Mouse (Mus musculus): ENCODE measurements at regions not wholly inside any gene's neighbourhood (a gene's known extent, or its start where the extent isn't known, plus 50 kb on each side); places are given as distances from the start of the nearest gene placed in this dataset.

DNA sequence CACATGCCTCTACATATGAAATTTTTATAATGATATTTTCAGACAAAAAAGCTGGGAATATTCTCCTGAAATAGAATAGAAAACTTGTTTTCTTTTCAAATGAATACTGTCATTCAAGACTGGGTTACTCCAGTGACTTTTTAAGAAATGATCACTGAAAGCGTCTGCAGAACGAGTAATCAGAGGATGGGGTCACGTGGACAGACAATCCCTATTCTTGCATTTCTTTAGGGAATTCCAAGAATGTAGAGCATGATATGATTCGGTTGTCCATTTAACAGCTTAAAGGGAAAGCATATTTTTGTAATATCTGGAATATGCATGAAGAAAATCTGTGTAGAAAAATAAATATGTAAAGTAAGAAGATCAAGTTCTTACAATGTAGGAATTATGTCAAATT is 65.6 kb downstream of the 4933402N22Rik start:
- DNase-seq (ENCODE audit: low spot score in 2 of 2) = no peak

GRCm38 (mm10) chr5:11989140-11989539 is 71.3 kb downstream of the 4933402N22Rik start:
- DNase-seq (ENCODE audit: low spot score in 2 of 2) = no peak

- DNase-seq (ENCODE audit: low spot score in 2 of 2) = no peak
These were observed 82.9 kb downstream of the 4933402N22Rik start for GRCm38 (mm10) chr5:12000777-12001176.

DNA sequence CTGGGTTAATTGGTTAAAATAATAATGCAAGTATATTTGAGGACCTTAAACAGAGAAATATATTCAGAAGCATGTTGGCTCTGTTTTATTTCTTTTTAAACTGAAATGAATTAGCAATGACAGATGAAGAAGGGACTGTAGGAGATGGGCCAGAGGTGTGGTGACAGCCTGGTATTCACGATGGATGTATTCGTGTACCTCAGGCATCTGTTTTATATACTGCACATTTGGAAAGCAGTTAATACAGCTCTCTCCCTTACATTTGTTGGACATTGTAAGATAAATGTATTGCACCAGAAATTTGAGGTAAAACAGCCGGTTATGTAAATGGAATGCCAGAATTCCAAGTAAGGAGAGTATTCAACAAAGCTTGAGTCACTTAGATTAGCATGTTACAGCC is 88.6 kb downstream of the 4933402N22Rik start:
- no peak for DNase-seq (ENCODE audit: low spot score in 2 of 2)

DNA sequence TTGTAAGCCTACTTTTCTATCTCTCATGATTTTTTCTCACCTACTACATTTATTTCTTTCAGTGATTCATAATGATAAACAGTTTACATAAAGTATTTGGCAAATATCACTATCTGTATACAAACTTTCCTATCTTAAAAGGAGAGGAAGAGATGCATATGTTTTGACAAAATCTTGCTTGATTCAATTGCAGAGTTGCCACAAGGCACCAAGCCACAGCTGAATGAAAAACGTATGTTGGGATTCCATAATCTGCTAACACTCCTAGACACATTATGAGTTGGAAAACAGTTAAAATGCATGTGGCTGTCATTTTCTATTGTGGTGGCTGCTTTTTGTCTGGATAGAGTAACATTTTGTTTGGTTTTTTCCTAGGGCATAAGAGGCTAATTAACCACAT is 98.5 kb downstream of the 4933402N22Rik start:
- DNase-seq (ENCODE audit: low spot score in 2 of 2) = no peak

DNA sequence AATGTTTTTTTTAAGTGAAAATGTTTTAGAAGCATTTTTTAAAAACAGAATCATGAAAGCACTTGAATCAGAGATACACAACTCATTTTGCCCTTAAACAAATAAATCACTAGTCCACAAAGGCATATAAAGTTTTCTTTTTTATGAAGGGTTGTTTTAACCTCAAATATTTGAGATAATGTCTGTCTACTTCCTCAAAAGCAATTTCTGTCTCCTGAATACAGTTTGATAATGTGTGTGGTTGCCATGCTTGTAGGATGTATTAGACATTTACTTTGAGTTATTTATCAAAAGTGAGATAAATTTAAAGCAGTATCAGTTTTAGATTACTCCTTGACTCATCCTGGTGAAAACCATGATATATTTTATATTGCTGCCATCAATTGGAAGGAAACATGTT is 102.6 kb downstream of the 4933402N22Rik start:
- no peak for DNase-seq (ENCODE audit: low spot score in 2 of 2)

DNA sequence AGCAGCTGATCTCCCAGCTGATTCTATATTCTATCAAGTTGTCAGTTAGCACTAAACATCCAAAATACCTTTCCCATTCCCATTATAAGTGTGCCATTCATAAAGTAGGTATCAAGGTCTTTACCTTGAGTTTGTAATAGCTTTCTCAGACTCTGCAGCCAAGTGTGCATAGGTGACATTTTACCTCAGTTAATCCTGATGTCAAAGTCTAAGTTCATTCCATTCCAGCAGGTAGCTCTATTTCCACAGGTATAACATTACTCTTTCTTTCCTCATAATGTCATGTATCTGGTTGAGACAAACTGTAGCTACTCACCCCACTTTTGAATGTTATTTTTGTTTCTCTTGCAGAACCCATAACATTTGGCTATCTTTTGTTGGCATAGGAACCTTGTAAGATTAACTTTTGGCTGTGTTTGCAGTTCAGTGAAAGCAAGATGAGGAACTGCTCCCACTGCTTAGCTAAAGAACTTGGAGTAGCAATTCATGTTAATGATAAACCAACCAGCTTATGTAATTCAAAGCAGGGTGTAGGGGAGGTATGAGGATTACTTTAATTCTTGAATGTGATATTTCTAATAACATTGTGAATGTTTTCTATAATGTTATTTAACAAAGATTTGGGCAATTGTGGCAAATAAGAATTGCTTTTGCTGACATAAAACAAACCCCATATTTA is 107.0 kb downstream of the 4933402N22Rik start:
- DNase-seq (ENCODE audit: low spot score in 2 of 2) = no peak

- peak; percentile 49 to 66 for DNase-seq (ENCODE audit: low spot score in 2 of 2)
These were observed 112.2 kb downstream of the 4933402N22Rik start for GRCm38 (mm10) chr5:12030002-12030401.

DNA sequence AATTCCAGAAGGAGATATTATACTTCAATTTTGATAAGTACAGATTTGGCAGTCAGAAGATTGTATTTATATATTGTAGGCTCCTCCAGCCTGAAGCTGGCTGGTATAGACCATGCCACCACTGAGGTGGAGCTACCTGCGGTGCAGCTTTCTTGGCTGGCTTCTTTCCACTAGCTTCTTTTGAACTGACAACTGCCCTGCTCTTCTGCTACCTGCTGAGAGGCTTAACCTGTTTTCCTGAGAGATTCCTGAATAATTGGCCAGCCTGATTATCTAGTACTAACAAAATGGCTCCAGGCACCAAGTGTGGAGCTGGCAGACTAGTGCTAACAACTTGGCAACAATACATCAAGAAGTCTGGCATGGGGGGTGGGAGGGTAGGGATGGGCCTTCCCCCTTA is 132.0 kb downstream of the 4933402N22Rik start:
- no peak for DNase-seq (ENCODE audit: low spot score in 2 of 2)

DNA sequence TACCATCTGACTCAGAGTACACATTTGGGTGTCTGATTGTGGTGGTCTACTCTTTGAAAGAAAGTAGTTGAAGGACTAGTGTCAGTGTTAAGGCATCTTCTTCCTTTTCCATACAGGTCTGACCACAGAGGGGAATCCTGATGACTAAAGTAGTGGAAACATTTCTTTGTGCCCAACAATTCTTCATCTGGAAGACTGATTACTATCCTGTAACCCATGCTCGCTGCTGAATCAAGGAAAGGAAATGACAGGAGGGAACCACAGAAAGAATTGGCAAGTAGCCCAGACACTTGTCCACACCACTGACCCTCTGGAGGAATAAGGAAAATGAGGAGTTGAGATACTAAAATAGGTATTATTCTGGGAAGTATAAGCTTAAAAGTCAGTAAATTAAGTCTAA is 162.3 kb downstream of the 4933402N22Rik start:
- no peak for DNase-seq (ENCODE audit: low spot score in 2 of 2)

DNA sequence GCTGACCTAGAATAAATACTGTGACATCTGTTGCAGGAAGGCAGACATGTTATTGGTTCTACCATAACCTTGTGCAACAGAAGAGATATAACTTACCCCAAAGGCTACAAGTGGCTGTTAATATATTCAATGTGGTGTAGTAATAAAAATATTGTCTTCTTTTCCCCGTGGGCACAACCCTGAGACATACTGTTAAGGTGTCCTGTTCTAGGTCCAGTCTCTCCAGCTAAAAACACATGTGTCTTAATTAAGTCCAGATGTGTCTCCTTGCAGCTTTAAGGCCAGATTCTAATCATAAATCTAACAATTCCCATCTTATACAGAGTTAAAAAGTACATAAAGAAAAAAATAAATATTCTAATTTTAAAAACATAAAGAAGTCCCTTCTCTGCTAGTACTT is 175.8 kb downstream of the 4933402N22Rik start:
- DNase-seq (ENCODE audit: low spot score in 2 of 2) = no peak

DNA sequence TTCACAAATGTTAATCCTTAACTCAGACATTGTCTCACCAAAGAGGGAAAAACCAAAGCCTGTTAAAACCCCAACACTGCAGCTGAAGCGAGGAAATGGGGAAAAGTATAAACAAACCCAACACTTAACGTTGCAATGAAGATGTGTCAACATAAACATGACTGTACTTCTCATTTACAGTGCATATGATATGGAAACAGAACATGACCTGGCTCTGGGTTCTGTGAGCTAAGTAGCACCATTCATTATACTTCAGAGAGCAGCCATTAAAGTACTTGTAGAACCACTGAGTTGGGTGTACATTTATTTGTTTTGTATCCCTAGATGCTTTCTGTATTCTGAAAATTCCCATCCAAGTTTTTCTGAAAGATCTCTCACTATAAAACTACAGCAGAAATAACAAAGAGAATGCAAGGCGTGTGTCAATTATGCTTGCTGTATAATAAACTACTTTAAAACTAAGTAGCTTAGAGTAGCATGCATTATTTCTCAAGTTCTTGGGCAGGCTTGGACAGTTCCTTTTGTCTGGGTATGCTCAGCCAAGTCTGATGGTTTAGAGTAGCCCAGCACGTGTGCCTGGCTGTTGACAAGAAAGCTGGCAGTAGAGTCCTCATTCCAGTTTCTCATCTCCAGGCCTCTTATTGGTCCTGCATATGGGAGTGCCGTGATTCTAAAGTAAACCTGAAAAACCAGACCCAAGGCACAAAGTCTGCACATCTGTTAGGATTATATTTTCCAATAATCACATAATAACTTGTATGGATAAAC is 198.9 kb downstream of the 4933402N22Rik start:
- DNase-seq (ENCODE audit: low spot score in 2 of 2) = no peak

DNA sequence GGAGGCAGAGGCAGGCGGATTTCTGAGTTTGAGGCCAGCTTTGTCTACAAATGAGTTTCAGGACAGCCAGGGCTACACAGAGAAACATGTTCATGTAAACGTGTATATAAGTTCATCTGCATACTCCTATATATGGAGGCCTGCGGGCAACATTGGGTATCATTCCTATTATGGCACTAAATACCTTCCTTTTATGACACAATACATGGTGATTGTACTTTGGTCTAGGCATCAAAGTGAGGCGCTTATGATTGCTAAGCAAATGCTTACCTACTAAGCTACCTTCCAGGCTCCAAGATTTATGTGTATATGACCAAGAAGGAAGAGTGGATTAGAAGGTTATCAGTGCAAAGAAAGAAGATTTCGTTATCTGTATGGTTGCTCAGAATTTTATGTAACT is 207.1 kb downstream of the 4933402N22Rik start:
- DNase-seq (ENCODE audit: low spot score in 2 of 2) = no peak

- DNase-seq (ENCODE audit: low spot score in 2 of 2) = no peak
These were observed 209.8 kb downstream of the 4933402N22Rik start for GRCm38 (mm10) chr5:12127484-12128265.

DNA sequence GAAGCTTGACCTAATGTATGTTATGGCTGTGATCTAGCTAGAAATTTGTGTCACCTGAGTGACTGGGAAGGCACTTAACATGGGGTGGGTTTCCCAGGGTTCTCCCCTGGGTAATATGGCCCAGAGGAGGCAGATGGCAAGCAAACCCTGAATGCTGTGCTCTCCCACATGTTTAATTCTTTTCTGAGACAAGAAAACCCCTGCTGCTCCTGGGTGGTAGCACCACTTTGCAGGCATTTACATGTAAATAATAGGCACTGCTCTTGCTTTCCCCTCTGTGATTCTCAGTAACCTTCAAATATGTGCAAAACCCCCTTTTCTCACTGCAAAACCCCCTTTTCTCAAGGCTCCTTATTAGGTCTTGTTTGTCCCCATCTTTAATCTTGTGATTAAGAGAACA is 221.1 kb downstream of the 4933402N22Rik start:
- DNase-seq (ENCODE audit: low spot score in 2 of 2) = no peak

- no peak for DNase-seq (ENCODE audit: low spot score in 2 of 2)
These were observed 229.9 kb upstream of the Sema3d start for GRCm38 (mm10) chr5:12153295-12153694.

GRCm38 (mm10) chr5:12154551-12155091 is 228.6 kb upstream of the Sema3d start:
- no peak for DNase-seq (ENCODE audit: low spot score in 2 of 2)

GRCm38 (mm10) chr5:12191681-12192080 is 191.5 kb upstream of the Sema3d start:
- no peak for DNase-seq (ENCODE audit: low spot score in 2 of 2)

DNA sequence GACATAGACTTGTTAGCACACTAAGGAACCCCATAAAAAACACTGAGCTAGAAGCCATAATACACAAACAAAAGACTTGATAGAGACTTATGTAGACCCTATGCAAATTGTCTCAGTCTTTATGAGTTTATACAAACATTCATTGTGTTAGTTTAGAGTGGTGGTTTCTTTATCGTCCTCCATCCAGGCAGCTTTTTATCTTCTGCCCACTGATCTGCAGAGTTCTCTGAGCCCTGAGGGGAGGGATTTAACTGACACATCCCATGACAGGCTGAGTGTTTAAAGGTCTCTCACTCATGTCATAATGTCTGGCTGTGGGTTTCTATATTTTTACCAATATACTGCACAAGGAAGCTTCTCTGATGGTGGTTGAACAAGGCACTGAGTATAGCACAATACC is 175.7 kb upstream of the Sema3d start:
- no peak for DNase-seq (ENCODE audit: low spot score in 2 of 2)

DNA sequence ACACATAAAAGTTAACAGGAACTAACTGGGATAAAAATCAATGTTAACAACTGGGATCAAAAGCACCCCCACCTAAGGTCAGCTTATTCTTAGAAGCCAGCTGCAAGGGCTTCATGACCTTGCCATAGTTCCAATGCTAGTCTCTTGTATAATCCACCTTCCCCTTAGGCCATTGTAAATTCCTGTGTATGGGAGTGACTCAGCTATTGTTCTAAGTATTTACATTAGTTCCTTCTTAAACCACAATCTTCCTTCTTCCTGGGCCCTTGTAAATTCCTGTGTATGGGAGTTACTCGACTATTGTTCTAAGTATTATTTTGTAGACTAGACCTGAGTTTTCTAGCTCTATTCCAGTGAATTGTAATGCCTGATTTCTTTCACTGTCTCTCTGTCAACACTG is 173.6 kb upstream of the Sema3d start:
- no peak for DNase-seq (ENCODE audit: low spot score in 2 of 2)

DNA sequence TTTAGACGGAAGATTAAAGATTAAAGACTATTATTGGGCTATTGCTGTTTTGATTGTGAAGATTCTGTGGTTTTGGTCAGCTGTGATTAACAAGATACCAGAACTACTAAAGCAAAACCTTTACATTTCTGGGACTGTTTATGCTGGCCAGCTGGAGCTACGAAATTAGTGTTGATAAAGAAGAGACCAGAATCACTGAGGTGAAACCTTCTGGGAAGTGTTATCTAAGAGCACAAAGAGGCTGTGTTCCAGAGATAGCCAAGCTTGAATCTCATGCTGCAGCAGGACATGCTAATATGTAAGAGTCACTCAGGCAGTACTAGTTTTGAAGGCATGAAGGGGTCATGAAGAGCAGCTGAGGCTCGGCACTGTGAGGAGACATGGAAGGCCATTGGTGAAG is 169.7 kb upstream of the Sema3d start:
- DNase-seq (ENCODE audit: low spot score in 2 of 2) = no peak
